Mouse (Mus musculus): ENCODE measurements around the gene Polr3gl.

DNA sequence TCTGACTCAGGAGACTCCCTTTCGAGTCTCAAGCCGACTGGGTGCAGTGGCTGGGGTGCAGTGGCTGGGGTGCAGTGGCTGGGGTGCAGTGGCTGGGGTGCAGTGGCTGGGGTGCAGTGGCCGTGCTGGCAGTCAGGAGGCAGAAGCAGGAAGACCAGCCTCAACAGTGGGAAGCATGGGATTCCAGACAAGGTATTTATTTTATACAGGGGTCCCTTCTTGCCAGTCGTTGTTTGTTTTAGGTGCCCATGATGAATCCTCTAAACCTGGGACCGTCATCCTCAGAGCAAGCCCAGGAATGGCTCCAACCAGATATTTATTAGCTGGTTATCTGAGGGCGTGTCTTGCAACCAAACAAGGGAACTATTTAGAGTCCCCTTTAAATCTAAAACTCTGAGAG is 40.4 kb downstream of the Polr3gl start:
- no peak for TF ChIP-seq MYOG (IDR thresholded peaks at IDR 0.05; ENCODE audit: control insufficient read depth, extremely low read depth, insufficient read length)
- TF ChIP-seq MAX (IDR thresholded peaks at IDR 0.05), result no peak
- no peak for TF ChIP-seq CTCF (IDR thresholded peaks at IDR 0.05; ENCODE audit: control insufficient read depth, insufficient read depth, insufficient read length)
- TF ChIP-seq MYOD1 (IDR thresholded peaks at IDR 0.05; ENCODE audit: control insufficient read depth, insufficient read length, low read depth), result no peak
